Mouse (Mus musculus) cortical plate, adult 2 months (tissue): ENCODE measurements around the gene Car15. TPM values are rescaled to one million over a fixed set of nuclear protein-coding genes. Genes with fewer than 3 reads are reported as not detected.

ENCODE experiments used
- H3K27ac ChIP-seq: fragments of 200-500 bp; 2 replicates; pipeline ENCODE4 v1.5.1; 2012; ENCODE audit warnings: low read length, control low read depth, inconsistent platforms; ENCODE audit not compliant: insufficient read depth
- H3K4me1 ChIP-seq: fragments of 200-500 bp; 2 replicates; pipeline ENCODE4 v1.6.1; 2011; ENCODE audit warnings: low read length; ENCODE audit not compliant: control insufficient read depth, insufficient read depth
- H3K4me3 ChIP-seq: fragments of 200-500 bp; 2 replicates; pipeline ENCODE4 v1.5.1; 2011; ENCODE audit warnings: mild to moderate bottlenecking, low read length, control low read depth; ENCODE audit not compliant: insufficient read depth
- CTCF ChIP-seq: fragments of 200-500 bp; IDR thresholded peaks from 2 replicates; pipeline ENCODE4 v1.5.1; 2011; ENCODE audit warnings: mild to moderate bottlenecking, control low read depth, low read length; ENCODE audit not compliant: insufficient read depth; ENCODE audit errors: extremely low read depth
- POLR2A ChIP-seq: fragments of 200-500 bp; IDR thresholded peaks from 2 replicates; pipeline ENCODE4 v1.6.1; 2011; ENCODE audit warnings: mild to moderate bottlenecking, low read length, control low read depth; ENCODE audit not compliant: insufficient read depth; ENCODE audit errors: extremely low read depth
- polyA plus RNA-seq: library from polyadenylated mRNA; depleted of rRNA; stranded (reverse); fragments of >200 nt; gene quantifications from 2 replicates; pipeline ENCODE4 v1.2.3, GENCODE M21; 2012; rRNA removed

Gene Car15
- polyA plus RNA-seq, 1 experiment, result 19.4 TPM

GRCm38 (mm10) chr16:17796971-17797811 lies 41.0 kb downstream of the Car15 start, which contains the start of gene Scarf2:
Scarf2 (plus strand) TSS chr16:17797282.
- Histone ChIP-seq H3K4me3 (no peak within 1 kb of the TSS; the same call in 1 of the 2 replicates), H3K4me1 (no peaks in the 10 kb centered on the region), H3K27ac (no peak within 1 kb of the TSS)
- no peak for TF ChIP-seq CTCF
- TF ChIP-seq POLR2A, result no peak

GRCm38 (mm10) chr16:17796519-17796918 lies 41.6 kb downstream of the Car15 start:
- TF ChIP-seq CTCF (no peak), POLR2A (no peak)
- Histone ChIP-seq H3K27ac (no peak overlapping the region), H3K4me1 (no peaks in the 10 kb centered on the region), H3K4me3 (no peak overlapping the region)

GRCm38 (mm10) chr16:17795643-17796042 lies 42.5 kb downstream of the Car15 start:
- Histone ChIP-seq H3K4me1 (no peaks in the 10 kb centered on the region), H3K4me3 (no peak overlapping the region), H3K27ac (no peak overlapping the region)
- TF ChIP-seq CTCF (no peak), POLR2A (no peak)

GRCm38 (mm10) chr16:17794047-17794446 lies 44.1 kb downstream of the Car15 start:
- Histone ChIP-seq H3K4me1 (no peaks in the 10 kb centered on the region), H3K4me3 (no peak overlapping the region), H3K27ac (no peak overlapping the region)
- TF ChIP-seq CTCF (no peak), POLR2A (no peak)

GRCm38 (mm10) chr16:17792728-17793127 lies 45.4 kb downstream of the Car15 start:
- TF ChIP-seq CTCF (no peak), POLR2A (no peak)
- Histone ChIP-seq H3K4me1 (no peaks in the 10 kb centered on the region), H3K4me3 (no peak overlapping the region), H3K27ac (no peak overlapping the region)

- Histone ChIP-seq H3K27ac (no peak overlapping the region), H3K4me1 (no peaks in the 10 kb centered on the region), H3K4me3 (no peak overlapping the region)
- TF ChIP-seq CTCF, result peak; percentile 26; the same call in 1 of the 2 replicates
- no peak for TF ChIP-seq POLR2A
Measured at GRCm38 (mm10) chr16:17785337-17785736, 52.8 kb downstream of the Car15 start.

Other genes with a start within 250 kb of the Car15 start
- gene Smpd4, start 219.0 kb downstream of the Car15 start, polyA plus RNA-seq, result 196 and 203 TPM in 2 replicates
- 33.0 and 39.9 TPM in 2 replicates for gene Ccdc74a, start 191.9 kb downstream of the Car15 start, polyA plus RNA-seq
- gene Med15, start 105.5 kb downstream of the Car15 start, polyA plus RNA-seq, result 65.9 and 67.5 TPM in 2 replicates
- gene Klhl22, start 78.7 kb downstream of the Car15 start, polyA plus RNA-seq, result 107 and 126 TPM in 2 replicates
- 3.5 and 3.7 TPM in 2 replicates for gene Scarf2, start 41.1 kb downstream of the Car15 start, polyA plus RNA-seq
- 5.3 and 7.4 TPM in 2 replicates for gene B830017H08Rik, start 5.2 kb downstream of the Car15 start, polyA plus RNA-seq
- 2.6 and 3.0 TPM in 2 replicates for gene Gm20518, start 53.3 kb upstream of the Car15 start, polyA plus RNA-seq
- gene Tssk1, start 55.9 kb upstream of the Car15 start, polyA plus RNA-seq, result 0.08 and 0.10 TPM in 2 replicates
- gene Dgcr2, start 60.2 kb upstream of the Car15 start, polyA plus RNA-seq, result 81.0 and 83.6 TPM in 2 replicates
- not detected in 2 replicates for gene Tssk2, start 60.3 kb upstream of the Car15 start, polyA plus RNA-seq
- 39.7 and 46.3 TPM in 2 replicates for gene Ess2, start 73.0 kb upstream of the Car15 start, polyA plus RNA-seq
- not detected in 2 replicates for gene Gsc2, start 76.7 kb upstream of the Car15 start, polyA plus RNA-seq
- 56.5 and 62.5 TPM in 2 replicates for gene Slc25a1, start 89.9 kb upstream of the Car15 start, polyA plus RNA-seq
- gene Vpreb2, start 142.1 kb upstream of the Car15 start, polyA plus RNA-seq, result not detected in 2 replicates
- gene Dgcr6, start 214.5 kb upstream of the Car15 start, polyA plus RNA-seq, result 113 and 120 TPM in 2 replicates